Mouse (Mus musculus) lung, adult 2 months (tissue): Measurements from ENCODE around the gene Trim71. TPM values are rescaled to one million over a fixed set of nuclear protein-coding genes. Genes with fewer than 3 reads are reported as not detected.

Experiments
- DNase-seq: peaks from one replicate; pipeline ENCODE4 v3.0.0; 2022
- H3K4me1 ChIP-seq: fragments of 200-500 bp; 2 replicates; pipeline ENCODE4 v1.6.1; 2011; ENCODE audit warnings: low read length; ENCODE audit not compliant: control insufficient read depth, insufficient read depth
- H3K4me3 ChIP-seq: fragments of 200-500 bp; replicated peaks from 2 replicates; pipeline ENCODE3; 2011; ENCODE audit warnings: low read depth, mild to moderate bottlenecking, control low read depth, low read length; ENCODE audit errors: extremely low read depth
- CTCF ChIP-seq: fragments of 200-500 bp; IDR thresholded peaks from 2 replicates; pipeline ENCODE4 v1.5.1; 2011; ENCODE audit warnings: mild to moderate bottlenecking, low read length, control low read depth; ENCODE audit not compliant: insufficient read depth
- POLR2A ChIP-seq: fragments of 200-500 bp; IDR thresholded peaks from 2 replicates; pipeline ENCODE4 v1.6.1; 2011; ENCODE audit warnings: low read depth, mild to moderate bottlenecking, control low read depth, low read length, borderline replicate concordance; ENCODE audit errors: extremely low read depth
- WGBS: fragments of 180-500 bp; shearing (Covaris S2); methylation state at CpG from one replicate; pipeline ENCODE4 v1.1.7; 2018; 5-methylcytosine and 5-hydroxymethylcytosine counted together
- polyA plus RNA-seq: library from polyadenylated mRNA; depleted of rRNA; stranded (reverse); fragments of >200 nt; gene quantifications from 2 replicates; pipeline ENCODE4 v1.2.3, GENCODE M21; 2012

The Trim71 gene
- polyA plus RNA-seq, 1 experiment = 0.08 TPM

DNA sequence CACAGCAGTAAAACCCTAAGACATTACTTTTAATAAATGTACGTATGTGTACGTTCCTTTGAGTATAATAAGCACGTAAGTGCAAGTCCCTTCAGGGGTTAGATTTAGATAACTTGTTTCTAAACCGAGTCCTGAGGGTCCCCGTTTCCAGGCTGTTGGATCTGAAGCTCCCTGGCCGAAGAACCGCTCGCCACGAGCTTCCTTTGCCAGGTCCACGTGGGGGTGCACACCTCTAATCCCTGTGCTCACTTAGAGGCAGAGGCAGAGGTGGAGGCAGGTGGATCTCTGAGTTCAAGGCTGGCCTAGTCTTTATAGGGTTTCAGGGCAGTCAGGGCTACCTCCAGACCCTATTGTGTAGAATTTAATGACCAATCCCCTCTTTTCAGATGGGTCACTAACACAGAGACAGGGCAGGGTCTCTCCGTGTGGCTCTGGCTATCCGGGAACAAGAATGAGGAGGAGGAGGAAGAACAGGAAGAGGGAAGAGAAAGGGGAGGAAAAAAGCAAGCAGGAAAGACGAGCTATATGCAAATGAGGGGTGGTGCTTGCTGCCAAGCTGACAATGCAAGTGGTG lies 46.2 kb downstream of the Trim71 start:
- TF ChIP-seq CTCF (no peak), POLR2A (no peak)
- 0 out of 2 replicates have a peak, but pooled peaks cover 3% of the 10 kb centered on the region for H3K4me1 ChIP-seq
- no peak for DNase-seq
- 77% methylated on average over 13 of the region's 13 CpGs for WGBS
- no peak overlapping the region for H3K4me3 ChIP-seq

DNA sequence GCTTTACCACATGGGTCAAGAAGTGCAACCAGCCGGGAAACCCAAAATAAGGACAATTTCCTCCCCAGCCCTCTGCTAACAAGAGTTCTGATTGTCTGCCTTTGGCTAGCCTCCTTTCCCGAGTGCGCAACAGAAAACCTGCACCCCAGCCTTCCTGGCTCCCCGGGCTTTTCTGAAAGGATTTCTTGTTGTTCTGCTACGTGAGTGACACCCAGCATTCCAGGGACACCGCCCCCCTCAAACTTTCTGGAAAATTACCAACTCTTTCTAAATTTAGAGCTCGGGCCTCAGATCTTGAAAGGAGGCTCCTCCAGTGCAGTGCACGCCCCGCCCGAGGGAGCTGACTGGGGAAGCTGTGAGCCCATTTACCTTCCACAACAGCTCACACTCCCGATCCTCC lies 48.8 kb downstream of the Trim71 start, which contains the start of gene C130032M10Rik:
Gene C130032M10Rik, plus strand, starts transcription at position 334 of the 400 bp plus-strand sequence.
- H3K4me3 ChIP-seq = no peak within 1 kb of the TSS

DNA sequence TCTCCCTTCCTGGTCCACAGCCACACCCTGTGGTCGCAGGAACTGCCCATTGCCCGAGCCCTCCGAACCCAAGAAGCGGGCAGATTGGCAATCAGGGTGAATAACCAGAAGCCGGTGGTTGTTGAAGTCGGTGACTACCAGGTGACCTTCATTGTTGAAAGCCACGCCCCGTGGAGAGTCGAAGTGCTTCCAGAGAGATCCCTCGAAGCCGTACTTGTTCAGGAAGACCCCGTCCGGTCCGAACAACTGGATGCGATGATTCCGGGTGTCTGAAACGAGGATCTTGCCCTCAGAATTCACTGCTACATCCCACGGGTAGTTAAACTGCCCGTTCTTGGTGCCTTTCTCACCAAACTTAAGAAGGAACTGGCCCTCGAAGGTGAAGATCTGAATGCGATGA lies 51.3 kb downstream of the Trim71 start:
- H3K4me1 ChIP-seq = 0 out of 2 replicates have a peak, but pooled peaks cover 3% of the 10 kb centered on the region
- no peak for DNase-seq
- no peak overlapping the region for H3K4me3 ChIP-seq
- WGBS = 97% methylated on average over 21 of the region's 21 CpGs
- no peak for TF ChIP-seq CTCF
- TF ChIP-seq POLR2A = no peak

More for the DNA sequence above, 48.8 kb downstream of the Trim71 start, which contains the start of gene C130032M10Rik:
- no peak for DNase-seq
- WGBS = 32% methylated on average over 11 of the region's 11 CpGs
- TF ChIP-seq CTCF (no peak), POLR2A (no peak)
- 0 out of 2 replicates have a peak, but pooled peaks cover 3% of the 10 kb centered on the region for H3K4me1 ChIP-seq

DNA sequence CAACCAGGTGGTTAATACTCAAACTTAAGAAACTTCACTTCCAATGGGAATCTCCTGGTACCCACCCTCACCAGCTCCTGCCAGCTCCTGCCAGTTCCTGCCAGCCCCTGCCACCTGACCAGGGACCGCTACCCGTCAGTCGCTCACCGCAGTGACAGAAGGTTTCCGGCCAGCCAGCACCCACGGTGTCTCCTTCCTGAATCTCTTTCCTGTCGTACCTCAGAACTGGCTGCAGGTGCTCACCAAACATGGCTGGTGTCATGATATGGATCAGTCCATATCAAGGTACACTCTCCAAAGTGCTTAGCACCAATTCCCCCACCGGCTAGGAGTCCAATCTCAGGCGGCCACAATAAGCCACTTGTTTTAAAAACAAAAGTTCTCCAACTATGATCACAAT lies 54.4 kb downstream of the Trim71 start:
- WGBS = 85% methylated on average over 9 of the region's 9 CpGs
- H3K4me3 ChIP-seq = no peak overlapping the region
- H3K4me1 ChIP-seq = no peaks in the 10 kb centered on the region
- TF ChIP-seq CTCF (no peak), POLR2A (no peak)
- no peak for DNase-seq

DNA sequence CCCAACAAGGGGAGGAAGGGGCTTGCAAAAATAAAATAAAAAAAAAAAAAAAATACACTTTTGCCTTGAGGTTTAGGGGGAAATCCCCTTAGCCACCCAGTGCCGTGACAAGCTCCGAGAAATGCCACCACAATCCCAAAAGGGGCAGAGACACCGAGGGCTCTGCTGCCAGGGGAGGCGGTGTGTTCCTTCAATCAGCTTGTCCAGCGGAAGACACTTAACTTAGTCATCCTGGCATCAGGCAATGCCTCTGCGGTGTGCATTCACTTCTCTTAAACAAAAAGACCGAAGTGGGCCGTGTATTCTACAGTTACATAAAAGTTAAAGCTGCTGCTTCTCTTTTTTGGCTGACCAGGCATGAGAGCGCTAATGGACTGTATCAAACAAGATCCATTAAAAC lies 56.7 kb downstream of the Trim71 start:
- no peak for TF ChIP-seq POLR2A
- 77% methylated on average over 9 of the region's 9 CpGs for WGBS
- Histone ChIP-seq H3K4me3 (no peak overlapping the region), H3K4me1 (no peaks in the 10 kb centered on the region)
- no peak for DNase-seq

DNA sequence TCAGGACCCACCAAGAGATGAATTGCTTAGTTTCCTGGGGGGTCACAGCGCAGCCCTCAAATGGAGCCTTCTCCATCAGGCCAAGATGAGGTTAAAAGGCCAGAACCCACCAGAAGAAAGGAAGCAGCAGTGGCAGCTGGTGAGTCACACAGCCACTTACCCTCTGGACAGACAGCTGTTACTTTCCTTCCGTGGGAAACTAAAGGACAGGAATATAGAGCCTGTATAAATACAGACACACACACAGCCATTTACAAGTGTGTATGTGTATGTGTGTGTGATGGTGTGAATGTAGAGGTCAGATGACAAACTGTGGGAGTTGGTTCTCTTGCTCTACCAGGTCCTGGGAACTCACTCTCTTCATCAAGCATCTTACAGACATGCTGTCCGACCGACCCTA lies 57.6 kb downstream of the Trim71 start:
- Histone ChIP-seq H3K4me1 (no peaks in the 10 kb centered on the region), H3K4me3 (no peak overlapping the region)
- 56% methylated on average over 4 of the region's 4 CpGs for WGBS
- DNase-seq = no peak
- TF ChIP-seq CTCF (no peak), POLR2A (no peak)

DNA sequence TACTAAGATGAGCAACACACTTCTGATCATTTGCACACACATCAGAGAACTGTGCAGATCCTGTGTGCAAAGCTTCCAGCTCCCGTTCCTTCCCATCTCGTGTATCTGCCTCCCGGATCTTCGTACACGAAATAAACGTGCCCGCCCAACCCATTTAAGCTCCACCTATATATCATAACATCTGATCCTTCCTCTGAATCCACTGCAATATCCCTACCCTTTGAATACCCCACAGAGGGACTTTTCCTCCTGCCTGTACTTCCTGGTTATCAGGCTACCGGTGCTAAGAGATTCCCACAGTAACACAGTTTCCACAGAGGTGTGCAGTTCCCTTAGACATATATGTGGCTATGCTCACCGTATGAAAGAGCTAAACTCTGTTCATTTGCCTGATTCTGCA lies 59.4 kb downstream of the Trim71 start, which contains the start of gene Ccr4:
Gene Ccr4, minus strand, starts transcription at position 101 of the 400 bp plus-strand sequence.
- WGBS = 83% methylated on average over 9 of the region's 9 CpGs
- Histone ChIP-seq H3K4me1 (no peaks in the 10 kb centered on the region), H3K4me3 (no peak within 1 kb of the TSS)
- no peak for TF ChIP-seq POLR2A
- DNase-seq = no peak

DNA sequence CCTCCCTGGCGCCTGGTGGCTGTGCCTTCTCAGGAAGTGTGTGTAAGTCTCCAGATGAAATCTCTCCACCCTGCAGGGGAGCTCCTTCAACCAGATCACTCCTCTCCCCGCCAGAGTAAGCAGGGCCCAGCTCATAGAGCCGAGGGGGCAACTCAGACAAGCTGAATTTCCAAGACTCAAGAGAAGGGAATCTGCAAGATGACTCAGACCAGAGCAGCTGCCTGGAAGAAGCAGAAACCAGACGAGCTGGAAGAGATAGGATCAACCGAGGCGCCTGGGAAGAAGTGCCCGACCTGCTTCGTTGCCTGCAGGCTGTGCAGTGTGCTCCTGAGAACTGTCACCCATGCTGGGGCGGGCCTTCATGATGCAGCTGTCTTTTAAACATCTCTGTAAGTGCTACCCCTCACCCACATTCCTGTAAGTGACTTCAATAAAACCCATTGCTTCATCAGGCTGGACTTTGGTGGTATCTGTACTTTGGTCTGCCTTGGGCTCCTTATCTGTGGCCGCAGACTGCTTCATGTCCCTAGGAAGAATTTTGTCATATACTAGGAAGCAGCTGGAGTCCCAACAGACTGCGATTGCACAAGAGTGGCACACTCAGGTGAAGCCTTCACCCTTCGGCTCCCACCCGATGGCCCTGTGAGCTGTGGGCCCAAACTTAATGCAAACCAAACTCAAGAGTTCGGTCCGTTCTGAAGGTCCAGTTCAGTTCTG lies 61.3 kb downstream of the Trim71 start:
- TF ChIP-seq POLR2A = no peak
- no peak for DNase-seq
- Histone ChIP-seq H3K4me1 (no peaks in the 10 kb centered on the region; the same call in 1 of the 2 replicates), H3K4me3 (no peak overlapping the region)
- 63% methylated on average over 15 of the region's 15 CpGs for WGBS

DNA sequence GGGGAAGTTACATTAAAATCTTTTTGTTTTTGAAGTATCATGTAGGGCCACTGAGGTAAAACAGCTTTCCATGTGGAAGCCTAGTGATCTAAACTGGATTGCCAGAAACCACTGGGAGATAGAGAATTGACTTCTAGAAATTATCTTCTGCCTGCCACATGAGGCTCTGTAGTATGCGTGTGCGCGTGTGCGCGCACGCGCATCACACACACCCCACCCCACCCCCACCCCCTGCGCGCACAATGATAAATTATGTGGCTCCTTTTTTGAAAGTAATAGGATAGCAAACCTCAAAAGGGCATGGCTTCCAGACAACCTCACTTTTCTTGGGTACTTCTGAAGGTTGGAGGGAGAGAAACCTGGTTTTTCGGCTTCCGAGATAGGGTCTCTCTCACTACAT lies 62.3 kb downstream of the Trim71 start:
- no peak overlapping the region for H3K4me3 ChIP-seq
- over 99% methylated on average over 11 of the region's 11 CpGs for WGBS
- no peak for DNase-seq
- no peak for TF ChIP-seq POLR2A
- H3K4me1 ChIP-seq = no peaks in the 10 kb centered on the region; the same call in 1 of the 2 replicates

DNA sequence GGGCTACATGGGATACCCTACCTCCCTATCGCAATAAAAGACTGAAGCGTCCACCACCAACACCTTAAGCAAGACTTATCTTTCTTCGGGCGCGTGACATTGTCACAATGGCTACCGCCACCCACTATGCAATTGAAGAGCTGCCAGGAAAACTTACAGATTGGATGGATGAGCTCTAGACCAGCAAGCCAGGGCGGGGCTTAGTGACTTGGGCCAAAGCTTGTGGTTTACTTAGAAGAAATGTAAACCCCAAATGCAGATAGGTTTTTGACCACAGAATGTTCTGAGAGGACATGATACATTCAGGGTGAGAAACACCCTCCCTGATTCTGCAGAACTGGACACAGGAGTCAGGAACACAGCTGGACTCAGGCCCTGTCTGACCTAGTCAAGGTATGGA lies 63.1 kb downstream of the Trim71 start:
- H3K4me1 ChIP-seq = no peaks in the 10 kb centered on the region; the same call in 1 of the 2 replicates
- H3K4me3 ChIP-seq = no peak overlapping the region
- no peak for TF ChIP-seq CTCF
- TF ChIP-seq POLR2A = no peak
- no peak for DNase-seq
- 88% methylated on average over 7 of the region's 7 CpGs for WGBS
